Mouse (Mus musculus) liver, adult 2 months (tissue): Measurements from ENCODE around the gene Zbtb49.

Experiments used
- CTCF ChIP-seq: fragments of 200-500 bp; IDR thresholded peaks from 2 replicates; pipeline ENCODE4 v1.5.1; 2011; ENCODE audit warnings: low read depth, low read length, control low read depth
- POLR2A ChIP-seq: fragments of 200-500 bp; IDR thresholded peaks from 2 replicates; pipeline ENCODE4 v1.6.1; 2011; ENCODE audit warnings: low read length, control low read depth; ENCODE audit not compliant: insufficient read depth; ENCODE audit errors: extremely low read depth

DNA sequence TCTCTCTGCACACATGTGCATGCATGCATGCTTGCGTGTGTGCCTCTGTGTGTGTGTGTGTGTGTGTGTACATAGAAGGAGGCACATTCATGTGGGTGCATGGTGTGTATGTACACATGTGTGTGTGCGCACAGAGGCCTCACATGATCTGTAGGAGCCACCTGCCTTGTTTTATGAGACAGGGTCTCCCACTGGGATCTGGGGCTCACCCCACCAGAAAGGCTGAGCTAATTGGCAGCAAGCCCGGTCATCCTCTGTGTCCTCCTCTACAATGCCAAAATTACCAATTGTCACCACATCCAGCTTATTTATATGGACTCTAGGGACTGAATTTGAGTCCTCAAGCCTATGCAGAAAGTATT is 21.2 kb upstream of the Zbtb49 start:
- no peak for TF ChIP-seq POLR2A
- TF ChIP-seq CTCF: no peak
